Mouse (Mus musculus): ENCODE measurements at regions not wholly inside any gene's neighbourhood (a gene's known extent, or its start where the extent isn't known, plus 50 kb on each side); places are given as distances from the start of the nearest gene placed in this dataset.

- no peak for DNase-seq (ENCODE audit: low read depth, low spot score)
Observed at GRCm38 (mm10) chr3:41422615-41423579, 132.6 kb upstream of the Jade1 start.

- no peak for DNase-seq (ENCODE audit: low read depth, low spot score)
Observed at GRCm38 (mm10) chr3:41413771-41414170, 141.8 kb upstream of the Jade1 start.

GRCm38 (mm10) chr3:41412698-41413097, 142.8 kb upstream of the Jade1 start:
- no peak for DNase-seq (ENCODE audit: low read depth, low spot score)

- peak; percentile 13 for DNase-seq (ENCODE audit: low read depth, low spot score)
Observed at GRCm38 (mm10) chr3:41408821-41409737, 146.5 kb upstream of the Jade1 start.

GRCm38 (mm10) chr3:41408423-41408820, 147.1 kb upstream of the Jade1 start:
- peak; percentile 41 for DNase-seq (ENCODE audit: low read depth, low spot score)

- no peak for DNase-seq (ENCODE audit: low read depth, low spot score)
Observed at GRCm38 (mm10) chr3:41407988-41408387, 147.5 kb upstream of the Jade1 start.

GRCm38 (mm10) chr3:41407520-41407919, 148.0 kb upstream of the Jade1 start:
- DNase-seq (ENCODE audit: low read depth, low spot score) = no peak

GRCm38 (mm10) chr3:41401881-41402280, 153.7 kb upstream of the Jade1 start:
- DNase-seq (ENCODE audit: low read depth, low spot score) = no peak

- no peak for DNase-seq (ENCODE audit: low read depth, low spot score)
Observed at GRCm38 (mm10) chr3:41389868-41390267, 165.7 kb upstream of the Jade1 start.

- DNase-seq (ENCODE audit: low read depth, low spot score) = no peak
Observed at GRCm38 (mm10) chr3:41387469-41388212, 167.9 kb upstream of the Jade1 start.

- DNase-seq (ENCODE audit: low read depth, low spot score) = no peak
Observed at GRCm38 (mm10) chr3:41386299-41386698, 169.2 kb upstream of the Jade1 start.

GRCm38 (mm10) chr3:41384410-41384809, 171.1 kb upstream of the Jade1 start:
- no peak for DNase-seq (ENCODE audit: low read depth, low spot score)

GRCm38 (mm10) chr3:41378576-41378975, 177.0 kb upstream of the Jade1 start:
- DNase-seq (ENCODE audit: low read depth, low spot score) = no peak

- no peak for DNase-seq (ENCODE audit: low read depth, low spot score)
Observed at GRCm38 (mm10) chr3:41377826-41378406, 177.6 kb upstream of the Jade1 start.

GRCm38 (mm10) chr3:41376848-41377582, 178.5 kb upstream of the Jade1 start:
- DNase-seq (ENCODE audit: low read depth, low spot score) = no peak

GRCm38 (mm10) chr3:41375230-41375930, 180.2 kb upstream of the Jade1 start:
- DNase-seq (ENCODE audit: low read depth, low spot score) = no peak

GRCm38 (mm10) chr3:41373198-41373597, 182.3 kb upstream of the Jade1 start:
- DNase-seq (ENCODE audit: low read depth, low spot score) = no peak

GRCm38 (mm10) chr3:41368351-41369101, 187.0 kb upstream of the Jade1 start:
- no peak for DNase-seq (ENCODE audit: low read depth, low spot score)

- no peak for DNase-seq (ENCODE audit: low read depth, low spot score)
Observed at GRCm38 (mm10) chr3:41366764-41367163, 188.8 kb upstream of the Jade1 start.

Measured in retina, postnatal 7 days (tissue).